Mouse (Mus musculus) T-helper 17 cell (primary cell): ENCODE results near the gene Wwox.

ENCODE experiments used
- in situ Hi-C, 2 experiments: fragments of 300-600 bp; cut with MboI, MseI; formaldehyde crosslinking; loops; 1 replicate in 1 of 2; 2 replicates in 1 of 2; pipeline ENCODE4 v1.15.1; 2025; ENCODE audit warnings: high pct_unique_total_duplicates in 2 of 2

Gene Wwox

DNA sequence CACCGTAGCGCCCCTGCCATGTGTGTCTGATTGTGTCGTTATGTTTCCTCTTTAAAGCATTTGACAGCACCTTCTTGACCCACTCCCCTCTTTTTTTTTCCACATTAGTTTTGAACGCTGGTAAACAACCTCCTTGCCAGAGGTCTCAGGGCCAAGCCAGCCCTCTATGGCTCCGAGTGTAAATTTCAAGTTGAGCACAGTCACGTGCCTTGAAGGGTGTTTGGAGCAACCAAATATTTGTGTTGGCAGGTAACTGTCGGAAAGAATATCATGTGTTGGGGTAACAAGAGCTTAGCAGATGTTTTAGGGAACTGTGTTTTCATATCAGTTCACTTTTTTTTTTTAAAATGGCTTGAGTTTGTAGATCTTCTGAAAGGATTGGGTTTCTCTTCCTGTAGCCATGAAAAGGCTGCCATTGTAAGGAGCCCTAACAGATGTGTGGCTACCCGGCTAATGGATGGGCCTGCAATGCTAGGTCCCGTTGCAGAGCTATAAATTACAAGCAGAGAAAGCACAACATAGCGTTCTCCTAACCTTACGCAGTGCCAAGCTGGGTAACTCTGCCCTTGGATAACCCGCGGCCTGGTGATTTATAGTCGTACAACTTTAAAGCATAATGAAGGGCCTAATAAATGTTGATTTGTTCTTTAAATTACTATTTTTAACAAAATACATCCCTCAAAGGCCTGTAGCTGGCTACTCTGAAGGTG lies 277.2 kb downstream of the Wwox start:
- in situ Hi-C loops: no loop called here

DNA sequence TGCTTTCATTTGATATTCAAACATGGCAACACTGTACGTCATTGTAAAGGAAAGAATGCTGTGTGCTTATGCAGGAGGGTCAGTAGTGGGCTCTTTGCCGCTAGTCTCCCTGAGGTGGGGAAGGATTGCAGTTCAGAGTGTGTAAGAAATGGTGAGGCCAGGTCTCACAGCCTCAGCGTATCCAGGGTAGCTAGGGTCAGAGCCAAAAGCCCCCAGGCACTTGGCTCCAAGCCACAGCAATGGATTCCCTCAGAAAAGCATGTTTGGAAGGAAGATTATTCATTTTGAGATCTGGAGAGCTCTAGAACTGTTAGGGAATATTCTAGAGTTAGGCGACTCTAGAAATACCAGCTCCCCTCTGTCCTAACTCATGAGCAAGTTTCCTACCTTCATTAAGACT lies 279.4 kb downstream of the Wwox start:
- in situ Hi-C loops: no loop called here

- in situ Hi-C loops: no loop called here
Measured at GRCm38 (mm10) chr8:114722611-114723010, 283.2 kb downstream of the Wwox start.

DNA sequence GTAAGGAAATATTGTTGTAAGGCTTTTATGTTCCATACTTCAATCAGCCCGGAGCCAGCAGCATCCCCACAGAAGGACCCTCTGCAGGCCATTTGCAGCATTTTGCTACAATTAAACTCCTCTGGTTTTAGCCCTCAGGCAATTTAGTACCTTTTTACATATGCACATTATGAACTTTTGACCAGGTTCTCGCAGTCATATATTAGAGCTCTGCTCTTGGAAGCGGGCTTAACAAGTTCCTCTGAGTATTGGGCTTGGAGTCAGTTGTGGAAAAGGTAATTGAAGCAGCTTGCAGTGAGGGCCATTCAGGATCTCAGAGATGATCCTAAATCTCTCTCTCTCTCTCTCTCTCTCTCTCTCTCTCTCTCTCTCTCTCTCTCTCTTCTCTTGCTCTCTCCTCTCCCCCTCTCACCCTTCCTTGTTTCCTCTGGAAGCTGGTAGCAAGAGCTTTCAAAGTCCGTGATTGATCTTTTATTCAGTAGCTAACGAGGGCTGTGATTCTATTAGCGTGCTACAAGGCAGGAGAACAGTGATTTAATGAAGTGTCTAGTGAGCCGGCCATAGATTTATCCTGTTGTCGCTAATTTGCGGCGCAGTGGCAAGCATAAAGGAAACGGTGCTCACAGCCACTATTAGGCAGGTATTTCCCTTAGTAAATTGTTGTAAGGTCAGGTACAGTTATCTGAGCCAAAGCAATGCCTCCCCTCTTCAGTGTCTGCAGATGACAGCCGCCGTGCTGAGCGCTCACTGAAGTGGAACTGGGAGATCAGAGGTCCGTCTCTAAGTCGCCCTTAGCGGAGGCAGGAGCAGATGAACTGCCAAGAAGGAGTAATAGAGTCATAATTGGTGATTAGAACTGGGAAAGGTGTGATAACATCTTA lies 292.0 kb downstream of the Wwox start:
- in situ Hi-C loops: no loop called here

DNA sequence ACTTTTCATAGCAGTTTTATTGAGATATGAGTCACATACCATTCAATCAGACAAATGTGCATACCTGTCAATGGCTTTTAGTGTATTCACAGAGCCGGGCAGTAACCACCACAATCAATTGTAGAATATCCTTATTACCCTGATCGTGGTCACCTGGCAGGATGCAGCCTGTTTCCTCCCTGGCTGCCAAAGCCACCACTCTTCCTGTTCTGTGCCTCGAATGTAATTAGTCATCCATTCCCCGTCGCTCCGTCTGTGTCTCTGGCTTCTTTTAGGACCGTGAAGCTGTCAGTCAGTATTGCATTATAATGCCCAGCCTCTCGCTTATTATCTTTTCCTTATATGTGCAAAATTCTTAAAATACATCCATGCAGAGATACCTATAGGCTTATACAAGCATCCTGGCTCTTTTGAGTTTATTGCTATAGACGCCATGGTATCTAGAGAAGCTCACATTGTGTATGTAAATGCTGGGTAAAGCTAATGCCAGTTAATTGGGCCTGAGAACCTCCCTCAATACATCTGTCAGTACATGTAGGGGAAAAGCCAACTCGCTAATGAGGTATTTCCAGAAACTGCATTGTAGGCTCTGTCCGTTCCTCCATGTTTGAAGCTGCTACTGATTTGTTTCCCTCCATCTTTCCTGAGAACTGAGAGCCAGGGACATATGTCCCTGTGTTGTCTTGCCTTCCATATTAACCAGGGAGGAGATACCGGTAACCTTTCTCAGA lies 303.9 kb downstream of the Wwox start:
- in situ Hi-C loops: loop anchor here in 1 of 2 experiments (10.0 kb wide), 1 partner anchor 1691 kb away; no protein-coding TSS in a partner anchor

DNA sequence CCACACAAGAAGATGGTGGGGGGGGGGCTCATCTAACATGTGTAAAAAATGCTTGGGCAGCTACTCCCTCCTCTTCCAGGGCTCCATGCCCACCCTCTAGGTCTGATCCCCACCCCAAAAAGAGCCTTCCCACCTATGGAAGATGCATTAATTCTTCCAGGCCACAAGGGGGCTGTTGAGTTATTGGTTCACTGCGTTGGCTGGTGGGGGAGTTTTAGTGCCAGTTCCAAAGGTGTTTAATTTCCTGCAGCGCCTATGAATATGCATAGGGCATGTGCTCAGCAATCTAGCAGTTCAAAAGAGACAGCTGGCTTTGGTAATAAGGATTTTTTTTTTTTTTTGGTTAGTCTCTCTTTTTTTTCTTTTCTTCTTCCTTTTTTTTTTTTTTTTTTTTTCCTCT lies 306.9 kb downstream of the Wwox start:
- in situ Hi-C loops: loop anchor here in 1 of 2 experiments (10.0 kb wide), 1 partner anchor 1688 kb away; no protein-coding TSS in a partner anchor

DNA sequence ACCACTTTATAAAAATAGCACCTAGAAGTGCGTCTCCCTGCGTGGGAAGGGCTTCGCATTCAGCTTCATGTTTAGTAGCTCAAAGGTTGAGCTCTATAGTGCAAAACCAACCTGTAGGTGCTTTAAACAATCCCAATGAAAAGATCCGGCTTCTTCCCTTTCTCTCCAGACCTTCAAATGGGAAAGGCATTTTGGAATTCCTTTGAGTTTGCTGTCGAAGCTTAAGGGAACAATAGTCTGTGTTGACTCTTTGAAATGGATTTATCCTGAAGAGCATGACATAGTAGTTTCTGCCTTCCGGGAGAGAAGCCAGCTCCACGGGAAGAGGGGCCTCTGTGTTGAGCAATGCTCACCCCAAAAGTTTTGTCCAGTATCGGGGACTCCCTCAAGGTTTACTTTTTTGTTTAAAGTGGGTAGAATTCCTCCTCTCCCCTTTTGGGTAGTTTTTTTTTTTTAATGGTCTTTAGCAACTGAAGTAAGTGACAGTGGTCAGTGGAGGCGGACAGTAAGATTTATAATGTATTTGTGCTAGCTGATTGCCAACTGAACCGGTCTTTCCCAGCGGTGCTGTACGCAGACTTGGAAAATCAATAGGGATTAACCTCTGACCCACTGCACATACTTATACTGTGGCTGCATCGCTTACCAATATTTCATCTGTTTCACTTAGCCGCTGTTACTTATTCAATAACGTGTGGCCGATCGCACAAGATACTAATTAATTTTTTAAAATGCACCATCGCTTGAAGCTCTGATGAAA lies 312.1 kb downstream of the Wwox start:
- in situ Hi-C loops: no loop called here

GRCm38 (mm10) chr8:114759621-114760020 lies 320.2 kb downstream of the Wwox start:
- in situ Hi-C loops: loop anchor here in 1 of 2 experiments (5.0 kb wide), 1 partner anchor 1673 kb away; no protein-coding TSS in a partner anchor

DNA sequence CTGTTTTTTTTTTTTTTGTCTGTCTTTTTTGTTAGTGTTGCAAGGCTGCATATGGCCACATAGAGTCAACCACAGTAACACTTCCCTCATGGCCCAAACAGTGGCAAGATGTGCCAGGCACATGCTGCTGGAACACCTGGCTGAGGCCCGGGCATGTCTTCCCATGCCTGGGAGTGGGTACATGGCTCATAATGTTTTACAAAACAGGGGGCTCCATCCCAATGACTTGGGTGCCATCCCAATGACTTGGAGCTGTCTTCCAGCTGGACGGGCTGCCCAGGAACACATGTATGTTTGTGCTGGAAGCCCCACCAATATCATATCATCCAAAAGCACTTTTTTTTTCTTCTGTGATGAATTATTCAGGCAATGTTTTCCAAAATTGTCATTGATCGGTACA lies 329.1 kb downstream of the Wwox start:
- in situ Hi-C loops: no loop called here

GRCm38 (mm10) chr8:114770856-114771776 lies 331.7 kb downstream of the Wwox start:
- in situ Hi-C loops: loop anchor here (5.0 to 10.0 kb wide), 2 partner anchors 936 to 944 kb away; partner anchors contain the start of gene Maf (in 1 of the 2)

- in situ Hi-C loops: loop anchor here (5.0 to 10.0 kb wide), 2 partner anchors 935 to 942 kb away; partner anchors contain the start of gene Maf (in 1 of the 2)
Measured at GRCm38 (mm10) chr8:114772276-114772849, 332.9 kb downstream of the Wwox start.

- in situ Hi-C loops: loop anchor here (5.0 to 10.0 kb wide), 2 partner anchors 934 to 941 kb away; partner anchors contain the start of gene Maf (in 1 of the 2)
Measured at GRCm38 (mm10) chr8:114773461-114774414, 334.3 kb downstream of the Wwox start.

DNA sequence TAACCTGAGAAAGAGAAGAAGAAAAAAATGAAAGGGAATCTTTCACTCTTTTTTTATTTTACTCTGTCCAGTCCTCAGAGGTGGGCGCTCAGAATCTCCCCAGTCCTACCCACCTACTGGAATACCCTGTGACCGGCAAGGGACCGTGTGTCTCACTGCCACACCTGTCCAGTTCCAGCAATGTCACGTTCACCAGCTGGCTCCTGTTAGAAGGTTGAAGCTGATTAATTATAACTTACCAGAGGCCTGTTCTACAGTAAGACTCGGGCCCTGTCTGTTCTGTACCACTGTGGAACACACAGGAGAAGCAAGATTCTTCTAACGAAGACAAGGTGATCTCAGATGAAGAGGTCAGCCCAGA lies 334.9 kb downstream of the Wwox start:
- in situ Hi-C loops: loop anchor here (5.0 to 10.0 kb wide), 2 partner anchors 933 to 940 kb away; partner anchors contain the start of gene Maf (in 1 of the 2)

DNA sequence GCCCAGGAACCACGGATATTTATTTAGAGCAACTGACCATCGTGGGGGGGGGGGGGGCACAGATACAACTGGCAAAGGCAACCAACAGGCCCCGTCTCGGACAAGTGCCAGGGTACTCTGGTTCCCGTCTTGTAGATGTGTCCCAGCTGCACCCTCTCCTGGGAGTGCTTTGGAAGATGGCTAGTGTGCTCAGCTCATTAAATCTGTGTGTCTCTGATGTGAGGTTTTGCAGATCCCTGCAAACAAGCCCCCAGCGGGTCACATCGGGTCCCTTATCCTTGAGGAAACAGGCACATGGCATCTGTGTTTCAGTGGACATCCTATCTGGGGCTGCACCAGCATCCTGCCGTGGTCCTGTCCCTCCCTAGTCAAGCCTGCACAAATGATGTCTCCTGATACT lies 336.1 kb downstream of the Wwox start:
- in situ Hi-C loops: loop anchor here in 1 of 2 experiments (10.0 kb wide), 1 partner anchor 939 kb away; no protein-coding TSS in a partner anchor

GRCm38 (mm10) chr8:114776696-114777095 lies 337.2 kb downstream of the Wwox start:
- in situ Hi-C loops: loop anchor here in 1 of 2 experiments (10.0 kb wide), 1 partner anchor 938 kb away; no protein-coding TSS in a partner anchor

DNA sequence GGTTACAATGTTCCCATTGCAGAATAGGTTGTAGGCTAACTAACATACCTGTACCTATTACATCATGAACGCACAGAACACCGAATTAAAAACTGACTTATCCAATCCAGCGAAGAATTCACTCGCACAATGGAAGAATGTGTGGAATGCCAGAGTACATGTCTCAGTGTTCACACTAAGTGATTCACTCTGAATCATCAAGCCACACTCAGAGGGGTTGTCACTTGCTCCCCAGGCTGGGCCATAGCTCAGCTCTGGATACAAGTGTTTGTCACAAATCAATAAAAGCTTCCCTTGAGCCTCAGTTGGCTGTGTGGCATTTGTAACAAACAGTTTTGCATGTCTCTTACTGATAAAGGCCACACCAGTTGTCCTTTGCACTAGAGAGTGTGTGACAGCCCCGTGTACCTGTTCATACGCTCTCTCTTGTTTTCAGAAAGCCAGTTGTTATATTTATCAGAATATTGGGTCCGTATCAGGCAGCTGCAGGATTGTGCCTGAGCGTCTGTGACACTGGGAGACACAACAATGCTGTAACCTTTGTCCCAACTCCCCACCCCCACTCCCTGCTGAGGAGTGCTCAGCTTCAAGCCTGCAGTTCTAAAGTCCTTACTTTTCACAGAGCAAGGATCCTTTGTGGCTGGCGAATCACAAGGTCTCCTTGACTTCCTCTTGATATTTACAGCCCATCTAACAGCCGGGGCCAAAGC lies 338.0 kb downstream of the Wwox start:
- in situ Hi-C loops: loop anchor here in 1 of 2 experiments (10.0 kb wide), 1 partner anchor 937 kb away; no protein-coding TSS in a partner anchor

DNA sequence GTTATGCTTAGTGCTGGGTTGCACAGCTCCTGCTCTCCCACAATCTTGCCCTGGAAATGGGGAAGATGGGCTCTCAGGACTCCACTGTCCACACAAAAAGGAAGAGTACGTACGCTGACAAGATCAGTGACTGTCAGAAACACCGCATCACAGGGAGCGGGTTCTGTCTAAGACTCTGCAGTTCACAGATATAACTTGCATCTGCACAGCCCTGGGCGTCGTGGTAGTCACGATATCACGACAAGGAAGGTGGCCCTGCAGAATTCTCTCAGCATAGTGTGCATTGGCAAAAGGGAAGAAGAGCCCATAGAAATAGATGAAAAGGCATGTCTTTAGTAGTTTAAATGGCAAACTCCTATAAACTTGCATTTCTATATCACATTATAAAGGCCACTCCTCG lies 339.5 kb downstream of the Wwox start:
- in situ Hi-C loops: loop anchor here in 1 of 2 experiments (10.0 kb wide), 1 partner anchor 936 kb away; no protein-coding TSS in a partner anchor
